Mouse (Mus musculus) brain, embryonic 14.5 days (tissue): ENCODE data around the gene Hcrtr1.

Source experiments
- CTCF ChIP-seq: fragments of 200-500 bp; IDR thresholded peaks from 2 replicates; pipeline ENCODE4 v1.5.1; 2012; ENCODE audit warnings: inconsistent platforms, mild to moderate bottlenecking, moderate library complexity, borderline replicate concordance; ENCODE audit not compliant: insufficient read depth, insufficient read length; ENCODE audit errors: extremely low read depth
- POLR2A ChIP-seq: fragments of 200-500 bp; IDR thresholded peaks from 2 replicates; pipeline ENCODE4 v1.6.1; 2012; ENCODE audit warnings: mild to moderate bottlenecking, inconsistent platforms, borderline replicate concordance; ENCODE audit not compliant: poor library complexity, insufficient read depth, insufficient read length, severe bottlenecking; ENCODE audit errors: extremely low read depth

DNA sequence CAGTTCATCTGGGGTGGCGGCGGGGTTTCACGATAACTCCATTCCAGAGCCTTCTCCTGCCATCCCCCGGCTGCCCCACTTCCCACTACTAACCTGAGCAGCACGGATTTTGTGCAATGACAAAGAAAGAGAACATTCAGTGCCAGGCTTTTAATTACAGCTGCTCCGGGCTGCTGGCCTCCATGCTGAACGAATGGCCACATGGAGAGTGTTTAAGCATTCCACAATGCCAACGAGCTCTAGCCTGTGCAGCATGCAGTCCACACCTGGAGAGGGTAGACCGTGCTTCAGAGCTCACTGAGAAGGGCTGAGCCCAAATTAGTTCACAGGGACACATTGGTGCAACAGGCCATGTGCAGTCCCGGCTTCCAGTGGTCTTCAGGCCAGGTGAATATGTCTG lies 9.1 kb downstream of the Hcrtr1 start:
- no peak for TF ChIP-seq CTCF
- TF ChIP-seq POLR2A = no peak
